Mouse (Mus musculus): ENCODE data around the gene Olfr319. TPM values are rescaled to one million over a fixed set of nuclear protein-coding genes. Genes with fewer than 3 reads are reported as not detected.
A peak's percentile ranks its signal among the peaks of the same experiment; 100 is the strongest.
"Not testable (repeated sequence)": the region's sequence is repeated elsewhere in the genome, so short reads cannot be mapped to it uniquely, and the experiment has no call there.

Gene Olfr319
- total and polyA plus RNA-seq, 3 experiments, result not detected

GRCm38 (mm10) chr11:58680799-58681198 lies 18.2 kb upstream of the Olfr319 start, which contains the start of gene Olfr320:
Gene Olfr320, plus strand, starts transcription at chr11:58681099.
- Histone ChIP-seq H3K4me1 (ENCODE audit: control insufficient read depth in 1 of 2, insufficient read depth in 2 of 2, low read length in 2 of 2) (no peaks in the 10 kb centered on the region), H3K27me3 (ENCODE audit: control insufficient read depth in 1 of 2, insufficient read depth in 2 of 2, low read length in 2 of 2) (peaks cover 6% of the 10 kb centered on the region in 2 experiments; a peak in 3 of 4 replicates), H3K4me3 (ENCODE audit: control insufficient read depth in 1 of 2, insufficient read depth in 1 of 2, low read depth in 2 of 2, low read length in 2 of 2) (no peak within 1 kb of the TSS), H3K9me3 (replicated peaks; ENCODE audit: insufficient read depth, low read length) (no peaks in the 10 kb centered on the region), H3K36me3 (ENCODE audit: control insufficient read depth in 1 of 2, insufficient read depth in 2 of 2, low read length in 2 of 2) (no peaks in the 10 kb centered on the region), H3K9ac (ENCODE audit: control insufficient read depth, low read depth, low read length, poor library complexity, severe bottlenecking) (no peak within 1 kb of the TSS), H3K27ac (ENCODE audit: control insufficient read depth, low read depth, low read length) (no peak within 1 kb of the TSS), H3K79me2 (ENCODE audit: control insufficient read depth, insufficient read depth, low read length, poor library complexity) (no peaks in the 10 kb centered on the region)
- TF ChIP-seq MAZ (IDR thresholded peaks at IDR 0.05; ENCODE audit: low read depth, low read length), result no peak
- TF ChIP-seq E2F4 (IDR thresholded peaks at IDR 0.05; ENCODE audit: borderline replicate concordance, low read depth, low read length), result no peak
- no peak for TF ChIP-seq POLR2AphosphoS2 (IDR thresholded peaks at IDR 0.05; ENCODE audit: low read length)
- peak; percentile 1 for DNase-seq (ENCODE audit: low read depth, low spot score)

DNA sequence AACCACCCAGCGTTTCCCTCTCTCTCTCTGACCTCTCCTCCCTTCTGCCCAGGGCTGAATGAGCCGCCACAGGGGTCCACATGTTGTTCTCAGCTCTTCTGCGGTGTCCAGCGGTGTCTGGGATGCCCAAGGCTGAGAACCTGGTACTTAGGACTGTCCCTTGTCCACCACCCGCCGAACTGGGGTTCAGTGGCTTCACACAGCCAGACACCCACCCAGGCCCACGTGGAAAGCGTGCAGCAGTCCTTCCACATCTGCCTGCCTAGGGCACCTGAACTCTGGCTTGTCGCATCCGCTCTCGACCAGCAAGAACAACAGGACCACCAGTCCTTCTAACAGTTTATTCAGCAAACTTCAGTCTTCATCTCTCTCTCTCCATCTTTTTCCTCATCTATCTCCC lies 10.1 kb downstream of the Olfr319 start:
- no peak for DNase-seq (ENCODE audit: low read depth, low spot score)
- Histone ChIP-seq H3K27ac (ENCODE audit: control insufficient read depth, low read depth, low read length) (no peak overlapping the region), H3K36me3 (ENCODE audit: control insufficient read depth in 1 of 2, insufficient read depth in 2 of 2, low read length in 2 of 2) (no peaks in the 10 kb centered on the region), H3K9me3 (replicated peaks; ENCODE audit: insufficient read depth, low read length) (no peaks in the 10 kb centered on the region), H3K4me1 (ENCODE audit: control insufficient read depth in 1 of 2, insufficient read depth in 2 of 2, low read length in 2 of 2) (no peaks in the 10 kb centered on the region), H3K27me3 (ENCODE audit: control insufficient read depth in 1 of 2, insufficient read depth in 2 of 2, low read length in 2 of 2) (peaks cover 3 to 4% of the 10 kb centered on the region in 2 experiments; a peak in 3 of 4 replicates), H3K9ac (ENCODE audit: control insufficient read depth, low read depth, low read length, poor library complexity, severe bottlenecking) (no peak overlapping the region), H3K79me2 (ENCODE audit: control insufficient read depth, insufficient read depth, low read length, poor library complexity) (no peaks in the 10 kb centered on the region), H3K4me3 (ENCODE audit: control insufficient read depth in 1 of 2, insufficient read depth in 1 of 2, low read depth in 2 of 2, low read length in 2 of 2) (no peak overlapping the region)
- no peak for TF ChIP-seq POLR2A (IDR thresholded peaks at IDR 0.05; ENCODE audit: control insufficient read depth in 1 of 2, insufficient read depth in 1 of 2, low read depth in 1 of 2, low read length in 2 of 2, poor library complexity in 1 of 2)
- no peak for TF ChIP-seq ZNF384 (IDR thresholded peaks at IDR 0.05; ENCODE audit: low read depth, low read length)
- TF ChIP-seq ETS1 (IDR thresholded peaks at IDR 0.05; ENCODE audit: low read depth, low read length), result no peak
- TF ChIP-seq MXI1 (IDR thresholded peaks at IDR 0.05; ENCODE audit: low read depth, low read length), result no peak
- no peak for TF ChIP-seq MYB (IDR thresholded peaks at IDR 0.05; ENCODE audit: low read depth, low read length)
- TF ChIP-seq JUND (IDR thresholded peaks at IDR 0.05; ENCODE audit: low read depth, low read length), result no peak
- TF ChIP-seq E2F4 (IDR thresholded peaks at IDR 0.05; ENCODE audit: borderline replicate concordance, low read depth, low read length), result no peak
- TF ChIP-seq RAD21 (IDR thresholded peaks at IDR 0.05; ENCODE audit: low read depth, low read length), result no peak
- no peak for TF ChIP-seq KAT2A (conservative IDR thresholded peaks at IDR 0.05; ENCODE audit: low read depth, low read length)
- TF ChIP-seq POLR2AphosphoS2 (IDR thresholded peaks at IDR 0.05; ENCODE audit: low read length), result no peak
- TF ChIP-seq USF2 (IDR thresholded peaks at IDR 0.05; ENCODE audit: borderline replicate concordance in 1 of 2, insufficient read depth in 1 of 2, low read depth in 1 of 2, low read length in 2 of 2), result no peak
- TF ChIP-seq CTCF (IDR thresholded peaks at IDR 0.05 in 2 of 3, conservative IDR thresholded peaks at IDR 0.05 in 1 of 3; ENCODE audit: control insufficient read depth in 1 of 3, insufficient read depth in 1 of 3, low read depth in 2 of 3, low read length in 3 of 3, poor library complexity in 1 of 3, severe bottlenecking in 1 of 3), result no peak

GRCm38 (mm10) chr11:58717723-58718122 lies 18.8 kb downstream of the Olfr319 start:
- H3K36me3 ChIP-seq (ENCODE audit: control insufficient read depth in 1 of 2, insufficient read depth in 2 of 2, low read length in 2 of 2); H3K27ac ChIP-seq (ENCODE audit: control insufficient read depth, low read depth, low read length); H3K4me1 ChIP-seq (ENCODE audit: control insufficient read depth in 1 of 2, insufficient read depth in 2 of 2, low read length in 2 of 2); H3K79me2 ChIP-seq (ENCODE audit: control insufficient read depth, insufficient read depth, low read length, poor library complexity); H3K27me3 ChIP-seq (ENCODE audit: control insufficient read depth in 1 of 2, insufficient read depth in 2 of 2, low read length in 2 of 2); DNase-seq (ENCODE audit: low read depth, low spot score); H3K9ac ChIP-seq (ENCODE audit: control insufficient read depth, low read depth, low read length, poor library complexity, severe bottlenecking); H3K9me3 ChIP-seq (replicated peaks; ENCODE audit: insufficient read depth, low read length); H3K4me3 ChIP-seq (ENCODE audit: control insufficient read depth in 1 of 2, insufficient read depth in 1 of 2, low read depth in 2 of 2, low read length in 2 of 2): not testable (repeated sequence)

Measured in MEL (cell line).